Mouse (Mus musculus) kidney, adult 2 months (tissue): ENCODE results near the gene Gpr39. TPM values are rescaled to one million over a fixed set of nuclear protein-coding genes. Genes with fewer than 3 reads are reported as not detected.

ENCODE experiments used
- DNase-seq: peaks from one replicate; pipeline ENCODE4 v3.0.0; 2021
- H3K27ac ChIP-seq: fragments of 200-500 bp; 2 replicates; pipeline ENCODE4 v1.5.1; 2012; ENCODE audit warnings: low read depth, low read length, control low read depth, inconsistent platforms; ENCODE audit not compliant: insufficient read depth
- H3K27me3 ChIP-seq: fragments of 200-500 bp; replicated peaks from 2 replicates; pipeline ENCODE4 v1.6.1; 2012; ENCODE audit warnings: mild to moderate bottlenecking, moderate library complexity, low read length, inconsistent platforms; ENCODE audit not compliant: control insufficient read depth, insufficient read depth
- H3K36me3 ChIP-seq: fragments of 200-500 bp; 2 replicates; pipeline ENCODE4 v1.6.1; 2012; ENCODE audit warnings: mild to moderate bottlenecking, moderate library complexity, low read length, inconsistent platforms; ENCODE audit not compliant: control insufficient read depth, insufficient read depth
- H3K4me1 ChIP-seq: fragments of 200-500 bp; 2 replicates; pipeline ENCODE4 v1.6.1; 2011; ENCODE audit warnings: low read length; ENCODE audit not compliant: control insufficient read depth, insufficient read depth
- H3K4me3 ChIP-seq: fragments of 200-500 bp; 2 replicates; pipeline ENCODE4 v1.5.1; 2011; ENCODE audit warnings: mild to moderate bottlenecking, low read depth, low read length, control low read depth; ENCODE audit not compliant: insufficient read depth
- CTCF ChIP-seq: fragments of 200-500 bp; conservative IDR thresholded peaks from 2 replicates; pipeline ENCODE4 v1.5.1; 2011; ENCODE audit warnings: low read depth, mild to moderate bottlenecking, control low read depth, low read length, moderate library complexity, mixed read lengths; ENCODE audit not compliant: insufficient read depth, insufficient read length
- POLR2A ChIP-seq: fragments of 200-500 bp; IDR thresholded peaks from one replicate; pipeline ENCODE4 v1.6.1; 2011; ENCODE audit warnings: low read depth, low read length, control low read depth
- WGBS: fragments of 180-500 bp; shearing (Covaris S2); methylation state at CpG from one replicate; pipeline ENCODE4 v1.1.7; 2018; 5-methylcytosine and 5-hydroxymethylcytosine counted together
- polyA plus RNA-seq: library from polyadenylated mRNA; depleted of rRNA; stranded (reverse); fragments of >200 nt; gene quantifications from 2 replicates; pipeline ENCODE4 v1.2.3, GENCODE M21; 2012

Gene Gpr39
- polyA plus RNA-seq, 1 experiment, result 3.2 TPM

DNA sequence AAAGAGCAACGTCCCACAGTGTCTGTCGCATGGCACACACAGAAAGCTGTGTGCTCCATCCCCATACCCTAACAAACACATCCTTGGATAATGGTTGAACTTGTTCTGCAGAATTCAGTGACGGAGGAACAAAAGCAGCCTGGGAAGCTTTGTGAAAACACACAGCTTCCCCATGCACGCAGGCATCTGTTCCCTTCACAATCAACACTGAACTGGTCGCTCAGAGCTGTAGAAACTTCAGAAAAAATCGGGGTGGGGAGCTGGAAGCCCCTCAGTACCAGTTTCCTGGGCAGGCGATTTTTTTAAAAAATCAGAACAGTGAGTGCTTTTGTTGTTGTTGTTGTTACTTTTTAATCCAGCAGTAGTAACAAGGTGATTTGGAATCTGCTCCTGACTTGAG, 193.3 kb downstream of the Gpr39 start:
- H3K36me3 ChIP-seq, result no peaks in the 10 kb centered on the region
- H3K27me3 ChIP-seq, result no peaks in the 10 kb centered on the region
- no peak overlapping the region for H3K4me3 ChIP-seq
- H3K27ac ChIP-seq, result no peak overlapping the region
- no peak for DNase-seq
- no peaks in the 10 kb centered on the region for H3K4me1 ChIP-seq
- 55% methylated on average over 7 of the region's 7 CpGs for WGBS
- TF ChIP-seq CTCF (no peak), POLR2A (no peak)

- no peaks in the 10 kb centered on the region for H3K4me1 ChIP-seq
- WGBS, result 92% methylated on average over 9 of the region's 9 CpGs
- no peaks in the 10 kb centered on the region for H3K36me3 ChIP-seq
- DNase-seq, result no peak
- H3K27ac ChIP-seq, result no peak overlapping the region
- TF ChIP-seq CTCF (no peak), POLR2A (no peak)
- H3K27me3 ChIP-seq, result no peaks in the 10 kb centered on the region
- no peak overlapping the region for H3K4me3 ChIP-seq
Measured at GRCm38 (mm10) chr1:125893158-125893557, 216.4 kb downstream of the Gpr39 start.

GRCm38 (mm10) chr1:125910211-125910870, 233.5 kb downstream of the Gpr39 start:
- Histone ChIP-seq H3K27me3 (peaks cover 3% of the 10 kb centered on the region; the same call in 1 of the 2 replicates), H3K4me1 (no peaks in the 10 kb centered on the region), H3K27ac (no peak overlapping the region), H3K4me3 (no peak overlapping the region), H3K36me3 (no peaks in the 10 kb centered on the region)
- WGBS, result 7% methylated on average over 14 of the region's 14 CpGs
- no peak for DNase-seq
- no peak for TF ChIP-seq POLR2A
- TF ChIP-seq CTCF, result no peak

GRCm38 (mm10) chr1:125910871-125911265, 234.1 kb downstream of the Gpr39 start:
- Histone ChIP-seq H3K27me3 (peaks cover 3% of the 10 kb centered on the region; the same call in 1 of the 2 replicates), H3K36me3 (no peaks in the 10 kb centered on the region), H3K27ac (no peak overlapping the region), H3K4me1 (no peaks in the 10 kb centered on the region), H3K4me3 (no peak overlapping the region)
- TF ChIP-seq CTCF, result no peak
- TF ChIP-seq POLR2A, result no peak
- no peak for DNase-seq
- WGBS, result under 1% methylated on average over 9 of the region's 9 CpGs

GRCm38 (mm10) chr1:125911337-125911900, 234.6 kb downstream of the Gpr39 start:
- under 1% methylated on average over 35 of the region's 35 CpGs for WGBS
- Histone ChIP-seq H3K4me1 (no peaks in the 10 kb centered on the region), H3K27me3 (peaks cover 3% of the 10 kb centered on the region; the same call in 1 of the 2 replicates), H3K4me3 (peak overlapping the region; percentile 15), H3K36me3 (no peaks in the 10 kb centered on the region), H3K27ac (no peak overlapping the region)
- DNase-seq, result no peak
- TF ChIP-seq POLR2A (no peak), CTCF (no peak)

DNA sequence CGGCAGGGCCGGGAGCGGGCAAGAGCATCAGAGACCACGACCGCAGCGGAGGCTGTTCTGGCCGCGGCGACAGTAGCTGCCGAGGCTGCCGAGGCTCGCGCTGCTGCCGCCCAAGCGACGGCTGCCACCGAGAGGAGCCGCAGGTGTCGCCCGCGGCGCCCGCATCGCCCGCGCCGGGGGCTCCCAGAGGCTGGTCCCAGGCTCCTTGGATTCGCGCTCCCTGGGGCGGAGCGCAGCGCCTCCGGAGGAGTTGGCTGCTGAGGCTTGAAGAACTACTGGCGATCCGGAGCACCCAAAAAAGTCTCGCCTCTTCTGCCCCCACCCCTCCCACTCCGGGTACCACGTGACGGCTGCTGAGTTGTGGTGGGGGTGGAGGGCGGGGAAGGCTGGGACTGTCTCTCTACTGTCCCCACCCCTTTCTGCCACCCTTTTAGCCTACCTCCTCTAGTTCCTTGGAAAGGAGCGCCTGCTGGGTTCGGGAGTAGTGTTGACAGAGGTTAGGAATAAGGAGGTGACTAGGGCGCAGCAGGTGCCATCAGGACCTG, 235.2 kb downstream of the Gpr39 start:
- no peak overlapping the region; the same call in 1 of the 2 replicates for H3K4me3 ChIP-seq

More for the DNA sequence above, 235.2 kb downstream of the Gpr39 start:
- no peak for TF ChIP-seq POLR2A
- H3K27me3 ChIP-seq, result peaks cover 3% of the 10 kb centered on the region; the same call in 1 of the 2 replicates
- H3K36me3 ChIP-seq, result no peaks in the 10 kb centered on the region
- under 1% methylated on average over 43 of the region's 43 CpGs for WGBS
- H3K4me1 ChIP-seq, result no peaks in the 10 kb centered on the region
- DNase-seq, result no peak
- no peak overlapping the region for H3K27ac ChIP-seq
